Mouse (Mus musculus): Measurements from ENCODE around the gene Calca. TPM values are rescaled to one million over a fixed set of nuclear protein-coding genes. Genes with fewer than 3 reads are reported as not detected.

The Calca gene
- not detected for polyA plus RNA-seq (2017; shearing (Covaris generic))

DNA sequence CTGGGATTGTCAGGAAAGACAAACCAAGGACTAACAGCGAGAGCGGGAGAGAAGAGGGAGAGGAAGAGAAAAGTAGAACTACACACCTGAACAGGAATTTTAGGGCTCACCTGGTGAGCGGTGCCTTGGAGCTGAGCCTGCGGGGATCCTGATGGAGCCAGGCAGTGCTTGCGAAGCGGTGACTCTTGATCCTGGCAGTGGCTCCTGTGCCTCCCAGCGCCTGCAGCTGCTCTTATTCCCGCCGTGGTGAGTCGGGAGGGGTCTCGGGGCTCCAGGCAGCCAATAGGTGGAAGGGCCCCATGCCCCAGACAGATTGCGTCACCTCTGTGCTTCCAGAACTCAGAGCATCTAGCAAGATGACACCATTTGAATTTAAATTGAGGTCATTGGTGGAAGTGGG lies at the start of gene Calca:
Calca (minus strand) TSS at position 256 of the 400 bp plus-strand sequence.

Other genes starting within 250 kb of the Calca start
- 1.5 TPM for gene Pde3b, start 221.1 kb downstream of the Calca start, polyA plus RNA-seq (2017; shearing (Covaris generic))
- gene Cyp2r1, start 73.4 kb downstream of the Calca start, polyA plus RNA-seq (2017; shearing (Covaris generic)), result 3.1 TPM
- gene Calcb, start 82.3 kb upstream of the Calca start, polyA plus RNA-seq (2017; shearing (Covaris generic)), result not detected
- not detected for gene Insc, start 107.3 kb upstream of the Calca start, polyA plus RNA-seq (2017; shearing (Covaris generic))